Mouse (Mus musculus) fat pad, adult 2 months (tissue): ENCODE results near the gene Mtmr10.

Experiments used
- DNase-seq: peaks from one replicate; pipeline ENCODE4 v3.0.0-alpha.2; 2011; ENCODE audit warnings: low read depth, low spot score; ENCODE audit errors: extremely low read depth

Gene Mtmr10

GRCm38 (mm10) chr7:64369841-64370240, 82.4 kb downstream of the Mtmr10 start:
- no peak for DNase-seq

DNA sequence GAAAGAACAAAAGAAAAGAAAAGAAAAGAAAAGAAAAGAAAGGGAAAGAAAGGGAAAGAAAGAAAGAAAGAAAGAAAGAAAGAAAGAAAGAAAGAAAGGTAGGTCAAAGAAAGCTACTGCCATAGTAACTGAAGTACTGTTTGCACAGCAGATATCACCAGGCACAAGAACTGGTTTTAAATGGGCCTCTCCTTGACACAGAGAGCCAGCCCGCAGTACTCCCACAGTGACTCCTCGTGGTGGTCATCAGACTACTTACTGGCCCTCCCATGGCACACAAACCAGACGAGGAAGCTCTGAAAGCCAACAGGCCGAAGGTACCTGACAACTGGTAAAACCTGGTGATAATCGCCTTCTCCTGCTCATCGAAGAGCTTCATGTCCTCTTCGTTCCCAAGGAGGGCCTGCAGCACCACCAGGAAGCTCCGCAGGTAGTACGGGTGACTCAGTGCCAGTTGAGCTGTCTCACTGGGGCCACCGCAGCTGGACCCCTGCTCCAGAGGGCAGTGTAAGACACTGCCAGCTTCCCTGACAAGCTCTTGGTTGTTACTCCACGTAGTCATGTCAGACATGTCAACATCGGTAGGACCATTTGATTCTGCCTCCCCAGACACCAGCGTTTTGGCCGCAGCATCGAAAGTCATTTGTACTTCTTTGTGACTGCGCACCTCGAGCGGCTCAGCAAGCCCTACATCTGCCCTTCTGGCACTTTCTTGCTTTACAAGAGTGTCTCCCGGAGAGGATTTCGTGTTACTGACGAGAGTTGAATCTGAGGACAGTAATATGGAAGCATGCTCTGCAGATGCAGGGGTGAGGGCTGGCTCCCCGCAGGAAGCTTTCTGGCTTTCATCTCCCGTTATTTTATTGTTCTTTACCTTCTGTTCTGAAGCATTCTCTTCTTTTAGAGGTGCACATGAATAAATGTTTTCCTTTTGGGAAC, 84.8 kb downstream of the Mtmr10 start:
- DNase-seq = no peak

DNA sequence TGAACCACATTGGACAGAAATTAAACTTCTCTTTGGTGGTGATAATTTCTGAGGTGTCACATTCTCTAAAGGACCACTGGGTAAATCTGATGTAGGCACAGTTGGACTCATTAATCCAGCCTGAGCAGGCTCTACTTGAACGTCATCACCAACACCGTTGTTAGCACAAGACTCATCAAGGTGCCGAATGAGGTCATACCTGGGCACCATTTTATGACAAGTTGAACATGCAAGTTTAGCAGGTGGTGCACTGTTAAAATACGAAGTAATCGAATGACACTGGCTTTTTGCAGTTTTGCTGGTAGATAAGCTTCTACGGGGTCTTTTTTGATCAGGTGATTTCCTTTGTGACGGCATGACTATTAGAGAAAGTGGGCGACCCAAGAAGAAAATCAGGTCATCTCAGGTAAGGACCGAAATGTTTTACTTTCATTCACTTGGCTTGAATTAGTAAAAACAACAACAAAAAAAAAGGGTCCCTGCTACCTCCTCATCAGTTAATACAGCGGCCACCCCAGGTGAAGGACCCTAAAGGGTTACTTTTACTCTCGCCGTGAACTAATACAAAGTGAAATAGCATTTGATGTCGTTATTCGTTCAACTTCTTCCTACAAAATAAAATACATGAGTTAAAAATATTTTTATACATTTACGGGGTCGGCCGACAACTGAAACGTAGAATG, 85.8 kb downstream of the Mtmr10 start:
- no peak for DNase-seq

DNA sequence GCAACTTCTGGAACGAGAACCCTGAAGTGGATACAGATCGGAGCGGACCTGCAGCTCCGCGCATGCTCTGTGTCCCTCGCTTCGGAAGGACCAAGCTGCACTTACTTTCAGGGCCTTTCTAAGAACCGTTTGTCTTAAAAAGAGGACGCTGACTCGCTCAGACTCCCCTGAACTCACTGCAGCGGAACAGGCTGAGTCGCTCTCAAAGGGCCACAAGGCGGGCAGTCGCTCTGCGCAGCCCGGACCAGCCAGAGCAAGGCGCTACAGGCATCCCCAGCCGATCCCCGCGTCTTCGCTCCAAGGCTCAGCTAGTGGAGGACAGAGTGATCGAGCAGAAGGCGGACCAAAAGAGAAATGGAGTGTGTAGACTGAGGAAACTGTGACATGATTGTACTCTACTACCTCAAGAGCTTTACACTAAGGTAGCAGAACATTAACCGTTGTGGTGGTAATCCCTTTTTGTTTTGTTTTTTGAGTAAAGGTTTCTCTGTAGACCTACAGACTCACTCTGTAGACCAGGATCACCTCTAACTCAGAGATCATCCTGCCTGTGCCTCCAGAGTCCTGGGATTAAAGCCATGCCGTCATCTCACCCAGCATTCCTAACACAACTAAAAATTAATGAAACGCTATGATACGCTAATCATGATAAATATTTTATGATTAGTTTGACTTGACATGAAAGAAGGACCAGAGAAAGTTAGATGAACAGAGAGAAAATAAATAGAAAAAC, 86.5 kb downstream of the Mtmr10 start, which contains the start of gene Fan1:
TSS of gene Fan1 (minus strand) at position 266 of the 733 bp plus-strand sequence.
- no peak for DNase-seq
